Mouse (Mus musculus) CH12.LX (cell line): ENCODE data around the gene Olfr800. TPM values are rescaled to one million over a fixed set of nuclear protein-coding genes. Genes with fewer than 3 reads are reported as not detected.

ENCODE experiments used
- DNase-seq: peaks from one replicate; pipeline ENCODE4 v3.0.0-alpha.2; 2013; ENCODE audit errors: extremely low read depth
- H3K27ac ChIP-seq: 2 replicates; pipeline ENCODE4 v1.5.1; 2012; ENCODE audit warnings: low read depth, mild to moderate bottlenecking, control low read depth, moderate library complexity; ENCODE audit not compliant: insufficient read depth
- H3K27me3 ChIP-seq: replicated peaks from 2 replicates; pipeline ENCODE3; 2012; ENCODE audit warnings: inconsistent platforms
- H3K36me3 ChIP-seq, 2 experiments: replicated peaks in 1 of 2; 2 replicates each; pipeline versions ENCODE3 to v1.6.1; 2012; ENCODE audit warnings: inconsistent platforms in 1 of 2, low read length in 1 of 2, mild to moderate bottlenecking in 1 of 2, mixed read lengths in 1 of 2, moderate library complexity in 1 of 2; ENCODE audit not compliant: control insufficient read depth in 1 of 2, insufficient read depth in 1 of 2
- H3K4me1 ChIP-seq, 2 experiments: 2 replicates each; pipeline ENCODE4 v1.6.1; 2012; ENCODE audit warnings: inconsistent platforms in 1 of 2, moderate library complexity in 1 of 2; ENCODE audit not compliant: insufficient read depth in 2 of 2, control insufficient read depth in 1 of 2
- H3K4me2 ChIP-seq: 2 replicates; pipeline ENCODE4 v1.6.1; 2012; ENCODE audit warnings: low read depth, mild to moderate bottlenecking, control low read depth; ENCODE audit not compliant: poor library complexity, insufficient read depth, severe bottlenecking
- H3K4me3 ChIP-seq, 3 experiments: fragments of 150-350 bp in 1 of 3; sonication (generic) in 1 of 3; replicated peaks in 1 of 3; 2 replicates each; pipeline versions ENCODE3 to v1.5.1; 2011 to 2012; ENCODE audit warnings: low read depth in 2 of 3, low read length in 2 of 3, mild to moderate bottlenecking in 2 of 3, moderate library complexity in 2 of 3, control low read depth in 1 of 3, improper control_type of control experiment in 1 of 3, inconsistent platforms in 1 of 3, mixed read lengths in 1 of 3; ENCODE audit not compliant: poor library complexity in 1 of 3
- H3K79me2 ChIP-seq: replicated peaks from 2 replicates; pipeline ENCODE4 v1.6.1; 2012; ENCODE audit warnings: mild to moderate bottlenecking, moderate library complexity; ENCODE audit not compliant: control insufficient read depth, poor library complexity, insufficient read depth, severe bottlenecking; ENCODE audit errors: extremely low read depth
- H3K9ac ChIP-seq: 2 replicates; pipeline ENCODE4 v1.6.1; 2012; ENCODE audit warnings: low read depth, mild to moderate bottlenecking, control low read depth, moderate library complexity; ENCODE audit not compliant: insufficient read depth
- H3K9me3 ChIP-seq: replicated peaks from 2 replicates; pipeline ENCODE3; 2012; ENCODE audit warnings: low read length, inconsistent platforms, mixed read lengths
- BHLHE40 ChIP-seq: IDR thresholded peaks from 2 replicates; pipeline ENCODE4 v1.6.1; 2011; ENCODE audit warnings: mild to moderate bottlenecking, low read depth, low read length, improper control_type of control experiment
- CHD1 ChIP-seq: IDR thresholded peaks from 2 replicates; pipeline ENCODE4 v1.6.1; 2012; ENCODE audit warnings: low read depth, low read length, improper control_type of control experiment, inconsistent platforms
- CHD2 ChIP-seq: IDR thresholded peaks from 2 replicates; pipeline ENCODE4 v1.6.1; 2011; ENCODE audit warnings: low read length, improper control_type of control experiment
- CTCF ChIP-seq, 2 experiments: IDR thresholded peaks in 1 of 2; conservative IDR thresholded peaks in 1 of 2; 2 replicates each; pipeline ENCODE4 v1.5.1; 2011 to 2012; ENCODE audit warnings: low read depth in 2 of 2, low read length in 2 of 2, improper control_type of control experiment in 1 of 2, inconsistent platforms in 1 of 2, mild to moderate bottlenecking in 1 of 2, moderate library complexity in 1 of 2
- E2F4 ChIP-seq: IDR thresholded peaks from 2 replicates; pipeline ENCODE4 v1.6.1; 2011; ENCODE audit warnings: low read depth, low read length, improper control_type of control experiment; ENCODE audit not compliant: insufficient replicate concordance
- ELF1 ChIP-seq: IDR thresholded peaks from 2 replicates; pipeline ENCODE4 v1.6.1; 2014; ENCODE audit warnings: low read depth, mild to moderate bottlenecking, inconsistent platforms, low read length, improper control_type of control experiment
- ETS1 ChIP-seq: conservative IDR thresholded peaks from 2 replicates; pipeline ENCODE4 v1.6.1; 2012; ENCODE audit warnings: low read depth, mild to moderate bottlenecking, inconsistent platforms, low read length, improper control_type of control experiment, moderate library complexity
- IRF4 ChIP-seq: IDR thresholded peaks from 2 replicates; pipeline ENCODE4 v1.6.1; 2014; ENCODE audit warnings: low read depth, mild to moderate bottlenecking, inconsistent platforms, low read length, improper control_type of control experiment
- JUND ChIP-seq: conservative IDR thresholded peaks from 2 replicates; pipeline ENCODE4 v1.6.1; 2011; ENCODE audit warnings: low read depth, low read length, improper control_type of control experiment
- KAT2A ChIP-seq: IDR thresholded peaks from 2 replicates; pipeline ENCODE4 v1.6.1; 2012; ENCODE audit warnings: low read length, improper control_type of control experiment, inconsistent platforms; ENCODE audit not compliant: insufficient replicate concordance
- MAFK ChIP-seq: IDR thresholded peaks from 2 replicates; pipeline ENCODE4 v1.6.1; 2011; ENCODE audit warnings: low read length, improper control_type of control experiment; ENCODE audit not compliant: insufficient replicate concordance
- MAZ ChIP-seq: IDR thresholded peaks from 2 replicates; pipeline ENCODE4 v1.6.1; 2012; ENCODE audit warnings: low read depth, mild to moderate bottlenecking, inconsistent platforms, low read length, improper control_type of control experiment, moderate library complexity
- MEF2A ChIP-seq: IDR thresholded peaks from 2 replicates; pipeline ENCODE4 v1.6.1; 2014; ENCODE audit warnings: low read depth, mild to moderate bottlenecking, inconsistent platforms, low read length, improper control_type of control experiment, borderline replicate concordance
- MYC ChIP-seq: IDR thresholded peaks from 2 replicates; pipeline ENCODE4 v1.6.1; 2011; ENCODE audit warnings: low read depth, mild to moderate bottlenecking, improper control_type of control experiment, low read length
- PAX5 ChIP-seq: IDR thresholded peaks from 2 replicates; pipeline ENCODE4 v1.6.1; 2012; ENCODE audit warnings: low read length, inconsistent platforms, mixed read lengths
- POLR2A ChIP-seq: IDR thresholded peaks from 2 replicates; pipeline ENCODE4 v1.6.1; 2011; ENCODE audit warnings: low read depth, mild to moderate bottlenecking, improper control_type of control experiment, low read length
- POLR2AphosphoS2 ChIP-seq: IDR thresholded peaks from 2 replicates; pipeline ENCODE4 v1.6.1; 2011; ENCODE audit warnings: low read depth, low read length, improper control_type of control experiment
- RAD21 ChIP-seq: IDR thresholded peaks from 2 replicates; pipeline ENCODE4 v1.6.1; 2011; ENCODE audit warnings: low read depth, mild to moderate bottlenecking, low read length, improper control_type of control experiment, moderate library complexity
- SIN3A ChIP-seq: IDR thresholded peaks from 2 replicates; pipeline ENCODE4 v1.6.1; 2012; ENCODE audit warnings: low read length, improper control_type of control experiment, inconsistent platforms
- SMC3 ChIP-seq: IDR thresholded peaks from 2 replicates; pipeline ENCODE4 v1.6.1; 2011; ENCODE audit warnings: low read depth, low read length, improper control_type of control experiment
- TBP ChIP-seq: conservative IDR thresholded peaks from 2 replicates; pipeline ENCODE4 v1.6.1; 2011; ENCODE audit warnings: low read depth, low read length, improper control_type of control experiment
- TCF12 ChIP-seq: IDR thresholded peaks from 2 replicates; pipeline ENCODE4 v1.6.1; 2014; ENCODE audit warnings: low read depth, mild to moderate bottlenecking, inconsistent platforms, low read length, improper control_type of control experiment
- USF1 ChIP-seq: IDR thresholded peaks from 2 replicates; pipeline ENCODE4 v1.6.1; 2014; ENCODE audit warnings: low read depth, mild to moderate bottlenecking, inconsistent platforms, low read length, improper control_type of control experiment
- USF2 ChIP-seq: conservative IDR thresholded peaks from 2 replicates; pipeline ENCODE4 v1.6.1; 2011; ENCODE audit warnings: low read depth, low read length, improper control_type of control experiment
- ZC3H11A ChIP-seq: IDR thresholded peaks from 2 replicates; pipeline ENCODE4 v1.6.1; 2012; ENCODE audit warnings: low read depth, mild to moderate bottlenecking, inconsistent platforms, low read length, improper control_type of control experiment
- ZKSCAN1 ChIP-seq: IDR thresholded peaks from 2 replicates; pipeline ENCODE4 v1.6.1; 2012; ENCODE audit warnings: low read depth, inconsistent platforms, low read length, improper control_type of control experiment, borderline replicate concordance
- dilution Hi-C: fragments of 300-500 bp; cut with MboI; formaldehyde crosslinking; loops from 2 replicates; pipeline ENCODE4 v1.14.3; 2020; ENCODE audit warnings: low sequenced_read_pairs; ENCODE audit not compliant: extremely low pct_unique_long_range_greater_than_20kb, extremely low pct_ligation_motif_present
- in situ Hi-C: fragments of 300-500 bp; cut with MboI; formaldehyde crosslinking; loops from 3 replicates; pipeline ENCODE4 v1.14.3; 2019; ENCODE audit warnings: low sequenced_read_pairs, low pct_ligation_motif_present, low pct_unique_long_range_greater_than_20kb, mixed read lengths
- polyA plus RNA-seq: library from polyadenylated mRNA; unstranded; fragments of >175 nt; gene quantifications from 2 replicates; pipeline ENCODE4 v1.2.1, GENCODE M21; 2012; ENCODE audit warnings: low read depth; ENCODE audit not compliant: insufficient read length
- total RNA-seq, 2 experiments: library from RNA; depleted of rRNA; stranded (reverse); fragments of 300-350 nt in 1 of 2; fragments of >200 nt in 1 of 2; gene quantifications; 2 replicates each; pipeline ENCODE4 v1.2.3; 2012 to 2014

Olfr800 gene
- total and polyA plus RNA-seq, 3 experiments = not detected

DNA sequence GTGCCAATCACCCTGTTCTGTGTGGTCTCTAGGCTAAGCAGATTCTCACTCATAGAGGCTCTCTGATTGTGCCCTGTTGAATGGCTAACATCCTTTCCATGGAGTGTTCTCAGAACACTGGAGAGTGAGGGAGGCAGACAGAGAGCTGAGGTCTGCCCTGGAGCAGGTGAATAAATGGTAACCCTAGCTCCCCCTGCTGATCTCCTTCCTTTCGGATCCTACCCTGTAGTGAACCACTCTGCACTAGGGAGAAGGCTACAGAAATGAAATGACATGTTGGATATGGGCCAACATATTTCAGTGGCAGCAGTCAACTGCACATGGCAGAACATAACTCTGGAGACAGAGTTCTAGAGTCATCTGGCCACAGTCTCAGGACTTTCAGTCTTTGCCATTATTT lies 35.8 kb upstream of the Olfr800 start:
- Histone ChIP-seq H3K4me1 (no peaks in the 10 kb centered on the region), H3K27me3 (no peaks in the 10 kb centered on the region), H3K27ac (no peak overlapping the region), H3K9ac (no peak overlapping the region), H3K79me2 (no peaks in the 10 kb centered on the region), H3K4me2 (no peak overlapping the region), H3K4me3 (no peak overlapping the region), H3K9me3 (no peaks in the 10 kb centered on the region), H3K36me3 (no peaks in the 10 kb centered on the region)
- TF ChIP-seq MAZ (no peak), BHLHE40 (no peak), USF2 (no peak), TCF12 (no peak), RAD21 (peak; percentile 15), CTCF (conservative IDR thresholded peaks at IDR 0.05 in 1 of 2, IDR thresholded peaks at IDR 0.05 in 1 of 2; ENCODE audit: low read depth in 2 of 2, low read length in 2 of 2) (peak in 1 of 2 experiments; percentile 34; a peak in 2 of 4 replicates), SMC3 (peak; percentile 37)
- in situ Hi-C loops = no loop called here
- dilution Hi-C loops = no loop called here
- DNase-seq = no peak

DNA sequence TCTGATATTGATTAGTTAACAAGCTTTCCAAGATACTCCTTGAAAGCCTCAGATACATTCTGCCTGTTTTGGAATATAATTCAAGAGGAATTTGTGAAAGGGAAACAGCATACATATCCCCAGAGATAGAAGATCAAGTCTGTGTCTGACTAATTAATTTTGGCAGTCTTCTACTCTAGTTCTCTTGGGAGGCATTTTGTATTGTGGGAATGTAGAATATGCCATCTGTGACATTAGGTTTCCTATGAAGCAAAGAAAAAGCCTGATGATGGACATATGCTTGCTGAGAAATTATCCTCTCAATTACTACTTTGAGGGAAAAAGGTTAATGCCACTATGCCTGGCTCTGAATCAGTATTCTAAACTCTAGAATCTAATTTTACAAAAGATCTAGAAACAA lies 34.2 kb upstream of the Olfr800 start:
- dilution Hi-C loops = no loop called here
- H3K9me3 ChIP-seq = no peaks in the 10 kb centered on the region
- no peak for DNase-seq

DNA sequence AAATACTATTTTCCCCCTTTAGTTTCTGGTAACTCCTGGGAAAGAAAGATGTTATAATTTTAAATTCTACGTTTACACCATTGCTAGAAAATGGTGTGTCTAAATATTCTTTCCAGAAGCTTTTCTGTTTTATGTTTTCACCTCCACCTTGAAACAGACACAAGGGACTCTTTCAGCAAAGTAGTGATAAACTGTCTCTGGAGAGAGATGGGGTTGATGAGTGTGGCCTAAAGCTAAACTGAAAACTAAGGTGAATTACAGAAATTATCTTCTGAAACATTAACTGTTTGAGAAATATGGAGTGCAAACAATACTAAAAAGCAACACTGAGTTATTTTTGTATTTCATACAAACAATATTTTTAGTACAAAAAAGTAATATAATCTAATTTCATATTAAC lies 29.7 kb upstream of the Olfr800 start, which contains the start of gene Olfr798:
Gene Olfr798, minus strand, starts transcription at position 101 of the 400 bp plus-strand sequence.
- no peaks in the 10 kb centered on the region for H3K36me3 ChIP-seq
- TF ChIP-seq CHD2 (no peak), TBP (no peak), MYC (no peak), SMC3 (no peak), ETS1 (no peak), POLR2A (no peak), KAT2A (no peak), CHD1 (no peak), USF2 (no peak), MAFK (no peak), PAX5 (no peak), JUND (no peak), ZC3H11A (no peak), SIN3A (no peak), MEF2A (no peak), USF1 (no peak), ELF1 (no peak), E2F4 (no peak)
- H3K79me2 ChIP-seq = no peaks in the 10 kb centered on the region
- in situ Hi-C loops (no loop called here), dilution Hi-C loops (no loop called here)
- no peak for DNase-seq
- H3K27me3 ChIP-seq = no peaks in the 10 kb centered on the region
- no peak within 1 kb of the TSS for H3K4me2 ChIP-seq
- H3K4me1 ChIP-seq = no peaks in the 10 kb centered on the region
- no peak within 1 kb of the TSS for H3K27ac ChIP-seq
- no peaks in the 10 kb centered on the region for H3K9me3 ChIP-seq
- H3K9ac ChIP-seq = no peak within 1 kb of the TSS
- no peak within 1 kb of the TSS for H3K4me3 ChIP-seq

More for the DNA sequence above, 34.2 kb upstream of the Olfr800 start:
- in situ Hi-C loops = no loop called here
- no peaks in the 10 kb centered on the region for H3K36me3 ChIP-seq
- no peak overlapping the region for H3K4me2 ChIP-seq
- no peaks in the 10 kb centered on the region for H3K79me2 ChIP-seq
- no peak for TF ChIP-seq IRF4
- TF ChIP-seq ZKSCAN1 = no peak
- TF ChIP-seq RAD21 = no peak
- no peak for TF ChIP-seq POLR2AphosphoS2
- no peak for TF ChIP-seq BHLHE40
- H3K27ac ChIP-seq = no peak overlapping the region
- no peak overlapping the region for H3K4me3 ChIP-seq
- H3K27me3 ChIP-seq = no peaks in the 10 kb centered on the region
- no peak overlapping the region for H3K9ac ChIP-seq
- H3K4me1 ChIP-seq = no peaks in the 10 kb centered on the region
